Mouse (Mus musculus) CD4-positive helper T cell, adult 2 months (primary cell): ENCODE measurements around the gene Snx32.
"Not testable (repeated sequence)": the region's sequence is repeated elsewhere in the genome, so short reads cannot be mapped to it uniquely, and the experiment has no call there.

ENCODE experiments used
- DNase-seq: peaks from one replicate; pipeline ENCODE4 v3.0.0-alpha.2; 2012; ENCODE audit warnings: low read depth, missing footprints, low spot score

Gene Snx32

DNA sequence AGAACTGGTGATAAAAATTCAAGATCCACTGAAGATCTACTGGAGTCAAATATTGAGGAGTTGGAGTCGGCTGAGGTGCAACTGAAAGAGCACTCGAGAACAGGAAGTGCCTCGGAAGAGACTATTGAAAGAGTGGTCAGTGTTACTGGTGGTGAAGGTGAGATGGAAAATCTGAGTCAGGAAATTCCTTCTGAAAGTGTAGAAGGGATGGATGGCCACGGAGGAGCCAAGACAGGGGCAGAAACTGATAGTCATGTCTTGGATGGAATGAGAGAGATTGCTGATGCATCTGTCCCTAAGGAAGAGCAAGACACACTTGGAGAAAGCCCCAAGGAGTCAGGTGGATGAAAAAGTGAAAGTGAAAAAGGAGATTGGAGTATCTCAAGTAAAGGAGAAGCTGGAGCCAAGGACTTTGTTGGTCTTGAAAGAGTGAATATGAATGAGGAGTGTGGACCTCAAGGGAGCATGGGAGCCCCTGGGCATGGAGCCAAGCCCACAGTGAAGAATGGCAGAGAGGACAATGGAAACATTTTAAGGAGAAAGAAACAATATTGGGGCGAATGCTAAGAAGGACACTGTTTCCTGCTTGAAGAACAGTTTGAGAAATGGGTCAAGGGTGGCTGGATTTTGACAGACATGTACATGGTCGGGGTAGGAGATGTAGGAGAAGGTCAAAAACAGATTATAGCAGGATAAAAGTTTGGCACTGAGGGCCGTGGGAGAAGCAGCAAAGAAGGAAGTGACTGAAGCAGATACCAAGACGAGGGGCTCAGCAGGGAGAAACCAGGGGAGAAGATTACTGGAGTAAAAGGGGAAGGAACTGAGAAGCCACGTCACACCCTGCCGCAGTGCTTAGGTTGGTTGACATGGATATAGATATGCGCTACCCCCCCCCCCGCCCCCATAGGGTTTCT lies 2.0 kb upstream of the Snx32 start:
- peak; percentile 38 for DNase-seq

DNA sequence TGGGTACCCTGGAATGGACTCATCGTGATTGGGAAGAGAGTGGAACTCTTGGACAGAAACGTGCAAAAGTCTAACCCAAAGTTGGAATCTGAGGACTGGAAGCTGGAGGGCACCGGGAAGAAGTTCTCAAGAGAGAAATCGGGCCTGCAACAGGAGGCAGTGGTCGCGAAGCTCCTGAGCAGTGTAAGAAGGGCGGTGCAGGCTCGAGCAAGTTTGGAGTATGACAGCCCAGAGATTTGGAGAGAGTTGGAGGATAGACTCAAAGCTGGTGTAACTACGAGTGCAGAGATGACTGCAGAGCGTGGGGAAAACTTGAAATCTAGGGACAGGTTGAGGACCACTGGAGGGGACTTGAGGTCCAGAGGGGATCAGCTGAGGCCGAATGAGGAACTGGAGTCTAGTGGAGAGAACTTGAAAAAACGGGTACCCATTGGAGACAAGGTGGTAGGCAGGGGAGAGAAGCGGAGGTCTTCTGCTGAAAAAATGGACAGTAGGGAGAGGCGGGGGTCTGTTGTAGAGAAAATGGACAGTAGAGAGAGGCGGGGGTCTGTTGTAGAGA lies 815 bp upstream of the Snx32 start:
- DNase-seq, result no peak

DNA sequence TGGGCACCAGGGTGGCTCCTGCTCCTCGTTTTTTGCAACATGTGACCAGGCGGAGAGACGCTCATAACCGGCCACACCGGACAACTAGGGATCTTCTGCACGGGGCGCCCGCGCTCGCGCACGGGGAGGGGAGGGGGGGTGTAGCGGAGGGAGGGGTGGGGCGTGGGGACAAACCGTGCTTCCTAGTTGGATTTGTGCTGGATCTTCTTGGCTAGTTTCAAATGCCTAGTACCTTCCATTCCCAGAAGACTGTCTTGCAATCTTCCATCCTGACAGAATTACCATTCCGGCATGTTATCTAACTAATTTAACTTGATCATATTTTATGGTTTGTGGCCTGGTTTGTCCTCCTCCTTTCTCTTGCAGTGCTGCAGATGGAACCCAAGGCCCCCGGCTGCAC lies 6.7 kb downstream of the Snx32 start, which contains the start of gene 1700020D05Rik:
Gene 1700020D05Rik (minus strand): TSS at position 101 of the 400 bp plus-strand sequence.
- no peak for DNase-seq

DNA sequence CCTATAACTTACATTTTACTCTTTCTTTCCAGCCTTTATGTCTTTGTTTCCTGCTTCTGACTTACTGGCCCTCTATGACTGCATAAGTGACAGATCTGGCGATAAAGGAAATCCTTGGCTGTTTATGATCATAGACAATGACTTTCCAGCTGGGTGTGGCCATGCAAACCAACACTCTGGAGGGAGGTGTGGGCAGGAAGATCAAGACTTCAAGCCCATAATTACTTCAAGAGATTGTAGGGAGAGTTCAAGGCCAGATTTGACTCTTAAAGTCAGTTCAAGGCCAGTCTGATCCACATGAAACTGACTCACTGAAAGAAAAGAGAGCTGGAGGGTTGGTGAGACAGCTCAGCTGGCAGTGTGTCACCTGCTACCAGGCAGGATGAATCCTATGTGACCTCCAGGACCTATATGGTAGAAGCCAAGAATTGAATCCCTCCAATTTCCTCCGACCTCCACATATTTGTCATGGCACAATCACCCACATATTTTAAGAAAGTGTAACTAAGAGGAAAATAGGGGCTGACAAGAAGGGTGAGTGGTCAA lies 9.9 kb downstream of the Snx32 start:
- no peak for DNase-seq

DNA sequence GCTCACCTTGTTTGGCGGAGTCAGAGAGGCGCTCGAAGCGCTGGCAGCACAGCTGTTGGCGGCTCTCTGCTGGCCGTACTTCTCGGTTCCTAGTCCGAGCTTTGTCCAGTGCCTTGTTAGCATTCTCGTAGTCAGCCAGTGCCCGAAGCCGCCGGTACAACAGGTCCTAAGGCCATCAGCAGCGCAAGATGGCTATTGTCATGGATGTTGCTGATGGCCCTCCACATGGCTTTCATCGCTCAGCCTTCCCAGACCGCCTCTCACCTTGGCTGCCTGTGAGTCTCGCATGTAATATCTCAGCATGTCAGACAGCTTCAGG lies 14.3 kb downstream of the Snx32 start:
- no peak for DNase-seq

DNA sequence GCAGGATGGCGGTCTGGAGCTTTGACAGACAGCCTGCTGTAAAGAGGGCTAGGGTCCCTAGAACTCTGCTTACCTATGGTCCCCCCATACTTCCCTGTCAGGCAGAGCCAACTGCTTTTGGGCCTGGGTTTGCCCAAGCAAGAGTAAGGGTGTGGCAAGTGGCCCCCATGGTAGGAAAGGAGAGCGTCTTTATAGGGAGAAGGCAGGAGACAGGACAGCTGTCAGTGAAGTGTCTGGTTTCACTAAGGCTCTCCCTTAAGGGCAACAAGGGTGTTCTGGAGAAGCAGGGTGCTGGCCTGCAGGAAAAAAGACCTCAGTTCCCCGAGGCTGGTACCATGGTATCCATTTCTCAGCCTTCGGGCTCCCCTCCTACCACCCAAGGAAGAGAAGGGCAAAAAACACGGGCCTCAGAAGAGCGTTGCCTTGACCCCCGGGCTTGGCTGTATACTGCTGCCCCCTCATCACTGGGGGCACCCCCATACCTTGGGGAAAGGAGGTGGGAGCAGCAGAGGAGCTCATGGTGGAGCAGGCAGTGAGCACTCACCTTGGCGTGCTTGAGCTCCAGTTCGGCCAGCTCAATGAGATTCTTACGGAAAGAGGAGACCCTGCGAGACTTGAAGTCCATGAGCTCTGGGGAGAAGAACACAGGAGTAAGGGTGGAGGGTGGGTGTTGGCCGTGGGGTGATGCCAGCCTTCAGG lies 14.8 kb downstream of the Snx32 start:
- no peak for DNase-seq

DNA sequence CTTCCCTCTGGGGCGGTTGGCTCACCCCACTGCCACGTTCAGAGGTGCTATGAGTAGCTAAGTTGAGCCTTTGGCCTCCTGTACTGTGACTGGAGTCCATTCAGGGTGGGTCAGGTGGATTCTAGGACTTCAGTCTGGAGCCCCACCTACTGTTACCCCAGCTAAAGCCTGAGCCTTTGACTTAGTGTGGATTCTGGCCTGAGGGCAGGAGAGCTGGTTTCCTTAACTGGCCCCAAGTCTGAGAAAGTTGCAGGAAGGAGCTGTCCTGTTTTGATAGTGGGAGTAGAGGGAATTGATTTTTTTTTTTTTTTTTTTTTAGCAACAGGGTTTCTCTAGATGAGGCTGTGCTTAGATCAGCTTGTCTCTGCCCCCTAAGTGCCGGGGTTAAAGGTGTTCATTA lies 16.0 kb downstream of the Snx32 start:
- DNase-seq, result no peak

DNA sequence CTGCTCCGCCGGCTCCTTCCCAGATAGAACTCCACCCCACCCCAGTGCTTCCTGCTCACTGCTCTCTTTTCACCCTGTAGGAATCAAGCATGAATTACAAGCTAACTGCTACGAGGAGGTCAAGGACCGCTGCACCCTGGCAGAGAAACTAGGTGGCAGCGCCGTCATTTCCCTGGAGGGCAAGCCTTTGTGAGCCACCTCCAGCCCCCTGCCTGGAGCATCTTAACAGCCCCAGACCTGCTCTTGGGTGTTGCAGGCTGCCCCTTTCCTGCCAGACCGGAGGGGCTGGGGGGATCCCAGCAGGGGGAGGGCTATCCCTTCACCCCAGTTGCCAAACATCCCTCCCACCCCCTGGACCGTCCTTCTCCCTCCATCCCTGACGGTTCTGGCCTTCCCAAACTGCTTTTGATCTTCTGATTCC lies 17.0 kb downstream of the Snx32 start:
- not testable (repeated sequence) for DNase-seq

DNA sequence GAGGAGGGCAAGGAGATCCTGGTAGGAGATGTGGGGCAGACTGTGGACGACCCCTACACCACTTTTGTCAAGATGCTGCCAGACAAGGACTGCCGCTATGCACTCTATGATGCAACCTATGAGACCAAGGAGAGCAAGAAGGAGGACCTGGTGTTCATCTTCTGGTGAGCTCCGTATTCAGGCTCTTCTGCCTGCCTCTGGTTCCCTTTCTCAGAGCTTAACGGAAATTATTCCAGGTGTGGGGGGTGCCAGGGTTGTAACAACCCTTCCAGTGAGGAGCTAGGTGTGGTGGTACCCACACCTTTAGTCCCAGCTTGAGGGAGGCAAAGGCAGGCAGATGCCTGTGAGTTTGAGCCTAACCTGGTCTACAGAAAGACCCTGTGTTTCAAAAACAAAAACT lies 17.7 kb downstream of the Snx32 start:
- DNase-seq, result no peak

DNA sequence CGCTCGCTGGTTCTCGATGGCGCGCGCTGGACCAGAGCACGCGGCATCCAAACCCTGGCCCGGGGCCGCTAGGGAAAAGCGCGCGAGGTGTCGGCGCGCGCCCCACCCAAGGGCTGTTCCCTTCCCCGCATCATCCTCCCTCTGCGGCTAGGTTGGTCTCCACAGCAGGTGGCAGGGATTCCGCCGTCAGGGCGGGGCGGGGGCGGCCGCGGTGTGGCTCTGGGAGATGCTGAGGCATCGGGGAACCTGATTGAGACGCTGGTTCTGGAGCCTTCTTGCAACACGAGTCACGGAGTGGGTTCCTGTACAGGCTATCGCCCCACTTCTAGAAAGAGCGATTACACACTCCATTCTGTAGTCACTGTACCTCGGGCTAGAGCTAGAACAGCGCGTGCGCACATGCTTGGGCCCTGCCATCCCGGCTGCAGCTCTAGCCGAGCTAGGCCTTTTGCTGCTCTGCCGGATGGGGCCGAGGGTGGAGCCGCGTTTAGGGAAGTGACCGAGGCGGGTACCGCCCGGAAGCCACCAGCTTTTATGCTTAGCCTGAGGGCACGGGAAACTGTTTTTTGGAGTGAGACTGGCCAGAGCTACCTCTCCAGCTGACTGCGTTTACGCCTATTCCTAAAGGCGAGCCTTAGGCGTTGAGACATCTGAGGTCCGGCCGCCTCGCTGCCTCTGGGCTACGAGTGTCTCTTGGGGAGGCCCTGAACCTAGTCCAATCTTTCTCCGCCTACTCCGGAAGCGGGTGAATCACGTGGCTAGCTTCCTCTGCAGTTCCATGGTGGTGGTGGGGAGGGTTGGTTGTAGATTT lies 19.2 kb downstream of the Snx32 start:
- DNase-seq, result peak; percentile 92

DNA sequence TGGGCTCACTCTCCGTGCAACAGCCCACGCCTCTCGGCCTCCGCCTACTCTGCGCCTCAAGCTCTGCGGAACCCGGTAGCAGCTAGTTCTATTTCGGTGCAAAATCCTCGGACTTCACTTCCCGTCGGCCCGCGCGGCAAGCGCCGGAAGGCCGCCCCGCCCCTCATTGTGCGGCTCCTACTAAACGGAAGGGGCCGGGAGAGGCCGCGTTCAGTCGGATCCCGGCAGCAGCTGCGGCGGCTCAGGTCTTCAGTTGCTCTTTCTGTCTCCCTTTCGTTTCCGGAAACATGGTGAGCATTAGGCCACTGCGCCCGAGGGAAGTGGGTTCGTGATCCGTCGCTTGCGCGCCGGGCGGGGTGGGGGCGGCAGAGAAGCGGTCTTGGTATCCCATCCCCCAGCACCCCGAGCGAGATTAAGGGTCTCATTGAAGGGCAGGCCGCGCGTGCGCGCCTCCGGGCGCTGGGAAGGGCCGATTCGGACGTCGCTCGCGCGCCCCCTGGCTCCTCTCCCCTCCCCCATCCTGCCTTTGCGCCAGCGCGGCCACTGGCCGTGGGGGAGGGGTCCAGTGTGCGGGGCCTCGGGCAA lies 19.9 kb downstream of the Snx32 start, which contains the start of gene Cfl1:
Gene Cfl1 (plus strand): TSS at position 143 of the 585 bp plus-strand sequence.
- peak; percentile 98 for DNase-seq

DNA sequence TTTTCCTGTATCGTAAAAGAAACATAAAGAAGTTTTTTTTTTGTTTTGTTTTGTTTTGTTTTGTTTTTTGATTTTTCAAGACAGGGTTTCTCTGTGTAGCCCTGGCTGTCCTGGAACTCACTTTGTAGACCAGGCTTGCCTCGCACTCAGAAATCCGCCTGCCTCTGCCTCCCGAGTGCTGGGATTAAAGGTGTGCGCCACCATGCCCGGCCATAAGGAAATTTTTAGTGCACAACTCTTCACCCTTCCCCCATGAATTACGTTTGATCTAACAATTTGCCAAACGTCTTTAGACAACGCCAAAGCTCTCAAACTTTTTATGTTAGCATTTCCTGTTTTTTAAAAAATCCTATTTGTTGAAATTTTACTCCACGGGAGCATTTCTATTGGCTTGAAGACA lies 20.6 kb downstream of the Snx32 start:
- DNase-seq, result not testable (repeated sequence)

DNA sequence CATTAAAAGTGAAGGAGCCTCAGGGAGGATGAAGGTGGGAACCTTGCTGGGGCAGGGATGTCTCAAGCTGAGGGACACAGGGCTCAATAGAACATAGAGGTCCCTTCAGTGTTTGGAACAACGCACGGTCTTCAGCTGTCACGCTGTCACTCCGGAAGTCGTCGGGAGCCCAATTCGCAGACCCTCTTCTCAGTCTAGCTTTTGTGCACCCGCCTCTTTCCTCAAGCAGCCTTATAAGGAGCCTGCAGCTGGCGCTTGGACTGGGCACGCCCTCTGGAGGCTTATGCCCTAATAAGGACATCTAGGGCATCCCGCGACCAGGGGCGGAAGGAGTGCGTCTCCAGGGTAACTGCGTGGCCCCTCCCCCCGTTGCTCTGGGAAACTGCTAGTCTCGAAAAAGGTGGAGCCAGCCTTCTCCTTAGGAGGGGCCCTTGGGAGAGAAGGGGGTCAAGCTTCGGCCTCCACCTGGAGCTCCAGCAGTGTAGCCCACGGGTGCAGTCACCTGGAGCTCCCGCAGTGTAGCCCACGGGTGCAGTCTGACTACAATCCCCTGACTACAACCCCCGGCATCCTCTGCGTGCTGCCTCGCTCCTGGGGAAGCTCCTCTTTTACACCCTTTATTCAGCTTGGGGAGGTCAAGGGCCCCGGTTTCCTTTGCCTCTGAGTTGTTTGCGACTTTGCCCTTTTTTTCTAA lies 21.3 kb downstream of the Snx32 start:
- DNase-seq, result peak; percentile 97

DNA sequence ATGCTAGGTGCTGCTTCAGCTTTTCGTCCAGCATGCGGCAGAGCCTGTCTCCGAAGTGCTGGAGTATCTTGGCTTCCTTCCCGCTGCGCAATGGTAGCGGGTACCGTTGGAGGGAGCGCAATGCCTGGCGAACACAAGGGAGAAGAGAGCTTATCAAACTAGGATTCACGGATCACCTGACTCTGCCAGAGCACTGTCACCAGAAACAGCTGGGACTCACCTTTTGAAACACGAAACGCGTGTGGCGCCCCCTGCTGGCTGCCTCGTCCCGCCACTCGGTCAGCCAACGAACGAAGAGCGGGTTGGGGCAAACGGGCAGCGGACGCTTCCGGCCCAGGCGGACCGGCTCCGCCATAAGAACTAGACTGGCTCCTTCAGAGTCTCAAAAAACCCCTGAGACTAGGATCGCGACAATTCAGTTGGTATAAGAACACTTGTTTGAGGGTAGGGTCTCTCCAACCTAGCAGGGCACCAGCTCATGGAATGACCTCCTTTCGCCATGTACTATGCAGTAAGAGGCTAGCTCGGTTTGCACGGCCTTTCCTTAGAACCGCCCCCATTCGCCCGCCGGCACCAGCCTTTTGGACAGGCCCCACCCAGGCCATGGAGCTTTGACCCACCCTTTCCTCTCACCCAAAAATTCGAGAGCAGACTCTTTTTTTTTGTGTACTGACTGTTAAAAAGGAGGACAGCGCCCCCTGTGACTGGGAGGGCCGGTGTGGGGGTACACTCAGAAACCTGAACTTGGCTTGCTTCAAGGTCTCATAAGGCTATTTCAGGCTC lies 22.4 kb downstream of the Snx32 start, which contains the start of gene Mus81:
Gene Mus81 (minus strand): TSS at position 635 of the 783 bp plus-strand sequence.
- DNase-seq, result peak; percentile 95

DNA sequence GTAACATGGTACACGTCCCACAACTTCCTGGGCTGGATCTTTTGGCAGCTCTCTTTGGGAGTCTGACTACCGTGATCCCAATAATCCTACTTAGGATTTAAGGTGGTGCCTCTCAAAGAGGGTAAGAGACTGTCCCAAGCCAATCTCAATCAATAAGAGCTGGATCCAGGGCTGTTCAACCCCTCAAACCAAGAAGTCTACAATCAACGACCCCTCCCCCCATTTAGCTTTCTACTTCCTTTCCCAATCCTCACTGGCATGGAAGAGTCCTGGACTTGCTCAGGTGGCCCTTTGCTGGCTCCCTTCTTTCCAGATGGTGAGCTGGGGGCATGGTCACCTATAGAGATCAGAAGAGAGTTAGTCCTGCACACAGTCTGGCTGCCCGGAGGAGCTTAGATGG lies 23.6 kb downstream of the Snx32 start:
- DNase-seq, result no peak

DNA sequence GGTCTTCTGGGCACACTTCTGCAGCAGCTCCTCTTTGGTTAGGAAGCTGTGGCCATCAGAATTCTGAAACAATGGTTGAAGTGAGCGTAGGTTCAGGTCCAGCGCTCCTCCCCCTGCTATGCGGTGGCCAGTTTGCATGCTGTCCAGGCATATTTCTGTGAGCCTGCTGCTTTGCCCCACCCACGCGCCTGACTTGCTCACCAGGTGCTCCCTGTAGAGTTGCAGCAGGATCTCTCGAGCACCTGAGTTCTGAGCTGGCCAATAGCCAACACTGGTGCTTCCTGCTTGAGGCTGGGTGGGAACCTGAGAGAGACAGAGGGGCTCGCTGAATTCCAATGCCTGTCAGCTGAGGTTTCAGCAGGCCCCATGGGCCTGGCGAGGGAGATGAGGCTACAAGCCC lies 24.1 kb downstream of the Snx32 start:
- no peak for DNase-seq

DNA sequence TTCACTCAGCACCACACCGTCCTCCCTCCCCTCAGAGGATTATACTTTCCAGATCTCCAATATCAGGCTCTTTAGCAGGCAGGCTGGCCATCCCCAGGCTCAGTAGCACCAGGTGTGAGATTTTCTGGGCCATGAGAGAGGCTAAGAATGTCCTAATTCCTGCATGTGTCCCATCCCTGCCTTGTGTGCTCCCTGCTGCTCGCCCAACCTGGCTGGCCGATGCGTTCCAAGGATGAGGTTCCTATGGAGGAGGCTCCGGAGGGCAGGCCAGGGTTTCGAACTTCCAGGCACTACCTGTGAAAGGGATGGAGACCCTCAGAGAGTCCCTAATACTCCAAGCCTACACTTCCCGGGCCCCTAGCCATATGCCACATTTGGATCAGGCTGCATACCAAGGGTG lies 24.5 kb downstream of the Snx32 start:
- no peak for DNase-seq

DNA sequence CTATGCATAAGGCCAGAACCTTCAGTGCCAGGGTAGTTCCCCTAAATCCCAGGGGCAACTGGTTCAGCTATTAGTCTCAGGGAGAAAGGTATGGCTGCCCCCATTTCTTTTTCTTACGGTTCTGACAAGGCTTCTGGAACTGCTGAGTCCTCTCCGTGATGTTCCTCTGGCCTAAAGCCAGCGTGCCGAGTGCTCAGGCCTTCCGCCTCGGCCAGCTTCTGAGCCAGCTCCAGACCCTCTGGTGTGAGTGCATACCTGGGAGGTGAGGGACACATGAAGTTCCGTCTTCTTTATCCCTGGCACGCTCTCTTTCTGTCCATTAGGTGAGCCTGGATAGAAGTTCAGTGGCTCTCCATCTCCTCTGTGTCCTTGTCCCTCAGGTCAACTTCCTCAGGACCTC lies 25.0 kb downstream of the Snx32 start:
- no peak for DNase-seq

DNA sequence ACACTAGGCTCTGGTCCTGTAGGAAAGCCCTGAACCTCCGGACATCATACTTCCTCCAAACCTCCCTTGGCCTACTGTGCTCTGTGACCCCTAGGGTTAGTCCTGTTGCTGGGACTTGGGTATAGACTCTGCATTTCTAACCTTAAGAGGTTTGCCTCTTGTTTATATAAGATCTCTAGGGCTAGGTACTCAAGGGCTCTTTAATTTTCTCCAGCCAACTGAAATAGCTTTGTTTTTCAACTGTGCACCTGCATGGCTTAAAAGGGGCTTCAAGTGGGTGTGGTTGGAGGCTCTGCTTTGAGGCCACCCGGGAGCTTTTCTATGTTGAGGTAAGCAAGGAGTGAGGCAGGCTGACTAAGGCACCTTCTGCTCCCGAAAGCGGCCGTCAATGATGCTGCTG lies 25.8 kb downstream of the Snx32 start:
- no peak for DNase-seq
